11 mouse cellular contexts compared by ENCODE assay signal in the genomic region with DNA sequence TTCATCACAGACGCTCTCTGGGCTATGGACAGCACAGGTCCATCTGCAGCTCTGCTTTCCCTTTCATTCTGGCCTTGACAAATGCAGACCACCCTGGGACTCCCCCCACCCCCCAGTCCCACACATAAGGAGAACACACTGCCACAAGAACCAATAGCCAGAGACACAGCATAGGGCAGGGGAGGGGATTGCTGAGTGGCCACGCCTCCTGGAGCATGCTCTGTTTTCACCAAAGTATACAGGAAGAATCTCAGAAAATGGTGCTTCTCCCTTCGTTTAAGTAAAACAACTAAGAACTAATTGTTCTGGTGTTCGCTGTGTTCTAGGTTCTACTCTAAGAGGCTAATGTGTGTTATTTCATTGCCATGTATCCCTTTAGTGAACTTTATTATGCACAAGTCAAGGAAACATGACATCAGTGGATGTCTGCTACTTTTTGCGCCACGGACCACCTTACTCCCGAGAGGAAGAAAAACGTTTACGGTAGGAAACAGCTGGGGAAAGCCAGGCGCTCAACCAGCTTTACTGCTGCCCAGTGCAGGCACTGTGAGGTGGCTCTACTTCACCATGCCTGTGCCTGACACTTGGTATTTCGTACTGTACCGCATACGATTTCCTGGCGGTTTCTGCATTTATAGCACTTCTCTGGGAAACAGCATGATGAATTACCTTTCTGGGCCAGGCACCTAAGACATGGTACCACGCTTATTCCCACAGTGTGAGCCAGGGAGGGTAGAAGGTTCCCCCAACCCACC. TPM values are rescaled to one million over a fixed set of nuclear protein-coding genes. Genes with fewer than 3 reads are reported as not detected.
DNase-seq lines count a peak whose midpoint lies in the region; ATAC-seq and TF ChIP-seq lines count a peak whose summit lies in the region.
"Had no signal": no experiment of that assay in that cellular context is flagged by ENCODE, and none has a peak within 500 bp of the region (broad histone marks: within the 10 kb centered on the region; RNA-seq: fewer than 3 reads in every experiment).

No protein-coding gene starts in this region.

- peaks cover 19% of the 10 kb centered on the region for H3K4me1 ChIP-seq in midbrain, embryonic 12.5 days
- H3K4me1 ChIP-seq in midbrain, postnatal 0 days (ENCODE audit: insufficient read depth, low read length), result no peaks in the 10 kb centered on the region

- H3K9ac ChIP-seq in midbrain, embryonic 12.5 days (replicated peaks), result no peak overlapping the region
- no peak overlapping the region for H3K9ac ChIP-seq in midbrain, postnatal 0 days (replicated peaks; ENCODE audit: low read length, poor library complexity, severe bottlenecking)
- H3K9ac ChIP-seq: embryonic facial prominence, embryonic 12.5 days had no signal

- H3K4me2 ChIP-seq in midbrain, embryonic 12.5 days (replicated peaks), result no peak overlapping the region
- no peak overlapping the region for H3K4me2 ChIP-seq in midbrain, postnatal 0 days (ENCODE audit: low read depth, low read length, poor library complexity, severe bottlenecking)
- H3K4me2 ChIP-seq: embryonic facial prominence, embryonic 12.5 days had no signal

- TF ChIP-seq CTCF in gastrocnemius, adult 2 months (IDR thresholded peaks at IDR 0.05), result no peak
- TF ChIP-seq CTCF in midbrain, postnatal 0 days (IDR thresholded peaks at IDR 0.05), result no peak

- peak overlapping the region; percentile 23 for H3K4me3 ChIP-seq in gastrocnemius, adult 2 months
- no peak overlapping the region for H3K4me3 ChIP-seq in midbrain, embryonic 12.5 days
- H3K4me3 ChIP-seq in midbrain, postnatal 0 days (ENCODE audit: low read depth, low read length), result no peak overlapping the region
- H3K4me3 ChIP-seq: embryonic facial prominence, embryonic 12.5 days had no signal

- H3K27me3 ChIP-seq in midbrain, embryonic 12.5 days, result no peaks in the 10 kb centered on the region
- H3K27me3 ChIP-seq in midbrain, postnatal 0 days (ENCODE audit: insufficient read depth, low read length), result no peaks in the 10 kb centered on the region
- H3K27me3 ChIP-seq: embryonic facial prominence, embryonic 12.5 days had no signal

- WGBS in midbrain, embryonic 12.5 days, result 87% methylated on average over 15 of the region's 15 CpGs
- 81% methylated on average over 15 of the region's 15 CpGs for WGBS in midbrain, postnatal 0 days

- H3K9me3 ChIP-seq in midbrain, embryonic 12.5 days, result no peaks in the 10 kb centered on the region
- no peaks in the 10 kb centered on the region for H3K9me3 ChIP-seq in midbrain, postnatal 0 days (ENCODE audit: low read length)
- H3K9me3 ChIP-seq: embryonic facial prominence, embryonic 12.5 days had no signal

- intact Hi-C loops in gastrocnemius, adult 2 months (cut with DNase I), result no loop called here
- intact Hi-C loops in gastrocnemius, postnatal 14 days (cut with DNase I; ENCODE audit: low total_unique reads), result no loop called here

- H3K36me3 ChIP-seq in midbrain, embryonic 12.5 days, result peaks cover 12% of the 10 kb centered on the region; the same call in 1 of the 2 replicates
- peaks cover 7% of the 10 kb centered on the region; the same call in 1 of the 2 replicates for H3K36me3 ChIP-seq in midbrain, postnatal 0 days (ENCODE audit: insufficient read depth, low read length)

- DNase-seq in gastrocnemius, adult 2 months, result no peak
- no peak for DNase-seq in gastrocnemius, postnatal 14 days
- DNase-seq in midbrain, postnatal 0 days (ENCODE audit: low spot score), result no peak
- peak; percentile 58 for DNase-seq in ZHBTc4 (ENCODE audit: low read depth, low spot score)
- no peak for DNase-seq in gastrocnemius, postnatal 10 days
- no peak for DNase-seq in adrenal gland, adult (ENCODE audit: inconsistent age in 2 of 2, low spot score in 1 of 2)
- DNase-seq: kidney, postnatal 10 days had no signal

- peak overlapping the region; percentile 96 for H3K27ac ChIP-seq in gastrocnemius, adult 2 months
- H3K27ac ChIP-seq in midbrain, embryonic 12.5 days (replicated peaks), result no peak overlapping the region
- H3K27ac ChIP-seq in midbrain, postnatal 0 days (ENCODE audit: low read depth, low read length), result no peak overlapping the region
- H3K27ac ChIP-seq: embryonic facial prominence, embryonic 12.5 days; macrophage had no signal

- ATAC-seq in midbrain, embryonic 12.5 days (ENCODE audit: low FRiP score, low read depth), result peak; percentile 44; the same call in 1 of the 2 replicates
- ATAC-seq in midbrain, postnatal 0 days (ENCODE audit: low FRiP score), result no peak
- peak; percentile 66 for ATAC-seq in megakaryocyte progenitor cell, adult 5-6 weeks (replicated peaks; ENCODE audit: poor library complexity)

RNA-seq across cellular contexts. Expression of a gene that starts 7.2 kb away (rescaled TPM):
- 100 to 1,000 TPM; 189 to 260 TPM for total RNA-seq in gastrocnemius, adult 2 months (2021)
- 100 to 1,000 TPM in 1 of 2 experiments, 10 to 100 TPM in 1; 96.2 to 130 TPM for total RNA-seq in gastrocnemius, postnatal 14 days (2021)
- polyA plus RNA-seq in midbrain, embryonic 12.5 days (2016; fragmentation: Nextera tagmentation; extraction: Ambion mirVana), result 51.0 and 53.1 TPM in 2 replicates
- total RNA-seq in midbrain, postnatal 0 days (2014; rRNA removed), result 102 and 112 TPM in 2 replicates
- polyA plus RNA-seq in midbrain, postnatal 0 days (2015; fragmentation: Nextera tagmentation; extraction: Ambion mirVana), result 90.5 and 95.3 TPM in 2 replicates
- total RNA-seq in megakaryocyte progenitor cell, adult 5-6 weeks (2015), result 18.9 and 26.1 TPM in 2 replicates
- total RNA-seq in megakaryocyte progenitor cell, adult 5-6 weeks (2017), result 26.6 and 36.4 TPM in 2 replicates
- total RNA-seq in gastrocnemius, postnatal 10 days (2021), result 100 to 1,000 TPM in 1 of 2 experiments, 10 to 100 TPM in 1; 98.4 to 111 TPM
